Mouse (Mus musculus): Measurements from ENCODE around the gene Col16a1. TPM values are rescaled to one million over a fixed set of nuclear protein-coding genes. Genes with fewer than 3 reads are reported as not detected.
A peak's percentile ranks its signal among the peaks of the same experiment; 100 is the strongest.

The Col16a1 gene
- polyA plus RNA-seq, 1 experiment: 17.1 TPM

DNA sequence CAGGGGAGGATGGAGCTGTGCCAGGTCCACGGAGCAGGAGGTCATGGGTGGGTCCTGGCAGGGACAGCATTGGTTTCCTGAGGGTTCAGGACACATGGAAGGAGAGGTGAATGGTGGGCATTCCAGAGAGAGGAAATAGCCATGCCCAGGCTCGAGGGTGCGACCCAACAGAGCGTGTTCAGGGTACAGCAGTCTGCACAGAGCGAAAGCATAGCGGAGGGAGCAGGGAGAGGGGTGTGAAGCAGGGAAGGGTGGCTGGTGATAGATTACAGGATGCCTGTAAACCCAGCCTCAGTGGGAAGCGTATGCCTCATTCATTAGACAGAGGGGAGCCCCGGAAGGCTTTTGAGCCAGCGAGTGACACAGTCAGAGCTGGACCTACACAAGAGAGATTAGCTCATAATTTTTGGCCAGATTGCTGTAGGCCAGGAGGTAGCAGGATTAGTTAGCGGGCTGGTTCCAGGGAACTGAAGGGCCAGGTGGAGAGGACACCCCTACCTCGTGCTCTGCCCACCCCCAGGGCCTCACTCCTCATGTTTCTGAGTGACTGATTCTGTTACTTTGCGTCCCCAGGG, 37.7 kb downstream of the Col16a1 start:
- TF ChIP-seq CTCF (IDR thresholded peaks at IDR 0.05; ENCODE audit: borderline replicate concordance, extremely low read depth, insufficient read depth, insufficient read length) (no peak), POLR2A (IDR thresholded peaks at IDR 0.05; ENCODE audit: borderline replicate concordance, extremely low read depth, insufficient read depth, insufficient read length, poor library complexity, severe bottlenecking) (no peak)

DNA sequence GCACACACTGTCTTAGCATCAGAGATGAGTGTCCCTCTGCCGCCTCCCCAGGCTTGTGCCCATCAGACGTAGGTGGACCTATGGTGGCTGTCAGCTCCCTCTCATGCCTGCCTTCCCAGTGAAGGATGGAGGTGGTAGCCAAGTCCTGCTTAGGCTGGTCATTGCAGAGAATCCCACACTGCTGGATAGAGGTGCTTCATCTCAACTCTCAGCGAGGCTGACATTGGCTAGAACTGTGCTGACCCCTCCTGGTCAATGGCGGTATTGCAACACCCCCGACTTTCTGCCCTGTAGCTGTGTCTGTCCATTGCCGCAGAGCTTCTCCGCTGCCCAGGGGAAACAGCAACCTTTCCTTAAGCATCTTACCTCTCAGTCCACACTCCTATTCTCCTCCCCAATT, 39.7 kb downstream of the Col16a1 start:
- DNase-seq (ENCODE audit: low read depth): peak; percentile 88
- TF ChIP-seq POLR2A (IDR thresholded peaks at IDR 0.05; ENCODE audit: borderline replicate concordance, extremely low read depth, insufficient read depth, insufficient read length, poor library complexity, severe bottlenecking): no peak
- TF ChIP-seq CTCF (IDR thresholded peaks at IDR 0.05; ENCODE audit: borderline replicate concordance, extremely low read depth, insufficient read depth, insufficient read length): peak; percentile 100

More for the DNA sequence above, 37.7 kb downstream of the Col16a1 start:
- DNase-seq (ENCODE audit: low read depth): no peak

DNA sequence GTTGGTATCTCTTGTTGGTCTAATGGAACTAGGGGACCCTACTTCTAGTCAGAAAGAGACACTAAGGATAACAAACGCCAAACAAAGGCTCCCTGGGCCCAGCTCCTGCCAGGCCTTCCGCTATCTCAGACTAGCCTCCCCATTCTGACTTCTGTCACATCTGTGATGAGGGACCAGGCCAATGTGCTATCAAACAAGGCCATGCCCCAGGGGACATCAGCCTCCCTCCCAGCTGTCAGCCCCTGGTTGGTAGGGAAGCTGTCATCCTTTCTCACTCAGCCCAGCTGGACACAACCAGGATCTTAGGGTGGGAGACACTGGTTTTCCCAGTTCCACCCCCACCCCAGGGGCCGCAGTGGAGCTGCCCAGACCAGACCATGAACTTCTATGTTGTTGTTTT, 47.5 kb downstream of the Col16a1 start:
- TF ChIP-seq CTCF (IDR thresholded peaks at IDR 0.05; ENCODE audit: borderline replicate concordance, extremely low read depth, insufficient read depth, insufficient read length) (no peak), POLR2A (IDR thresholded peaks at IDR 0.05; ENCODE audit: borderline replicate concordance, extremely low read depth, insufficient read depth, insufficient read length, poor library complexity, severe bottlenecking) (no peak)
- no peak for DNase-seq (ENCODE audit: low read depth)

DNA sequence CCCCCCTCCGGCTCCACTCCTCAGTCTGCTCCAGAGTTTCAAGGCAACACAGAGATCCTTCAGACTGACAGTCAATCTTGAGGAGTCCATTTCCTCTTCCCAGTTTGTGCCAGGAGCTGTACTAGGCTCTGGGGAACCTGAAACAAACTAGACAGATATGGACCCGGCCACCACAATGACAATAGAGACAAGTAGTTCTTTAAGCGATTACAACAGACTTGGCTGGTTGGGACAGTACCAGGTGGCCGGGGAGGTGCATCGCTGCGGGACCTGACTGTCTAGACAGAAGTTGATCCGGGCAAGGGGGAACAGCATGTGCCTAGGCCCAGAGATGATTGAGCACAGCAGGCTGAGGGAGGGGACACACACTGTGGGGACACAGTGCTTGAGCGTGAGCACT, 53.5 kb downstream of the Col16a1 start:
- TF ChIP-seq POLR2A (IDR thresholded peaks at IDR 0.05; ENCODE audit: borderline replicate concordance, extremely low read depth, insufficient read depth, insufficient read length, poor library complexity, severe bottlenecking) (no peak), CTCF (IDR thresholded peaks at IDR 0.05; ENCODE audit: borderline replicate concordance, extremely low read depth, insufficient read depth, insufficient read length) (no peak)
- peak; percentile 23 for DNase-seq (ENCODE audit: low read depth)

DNA sequence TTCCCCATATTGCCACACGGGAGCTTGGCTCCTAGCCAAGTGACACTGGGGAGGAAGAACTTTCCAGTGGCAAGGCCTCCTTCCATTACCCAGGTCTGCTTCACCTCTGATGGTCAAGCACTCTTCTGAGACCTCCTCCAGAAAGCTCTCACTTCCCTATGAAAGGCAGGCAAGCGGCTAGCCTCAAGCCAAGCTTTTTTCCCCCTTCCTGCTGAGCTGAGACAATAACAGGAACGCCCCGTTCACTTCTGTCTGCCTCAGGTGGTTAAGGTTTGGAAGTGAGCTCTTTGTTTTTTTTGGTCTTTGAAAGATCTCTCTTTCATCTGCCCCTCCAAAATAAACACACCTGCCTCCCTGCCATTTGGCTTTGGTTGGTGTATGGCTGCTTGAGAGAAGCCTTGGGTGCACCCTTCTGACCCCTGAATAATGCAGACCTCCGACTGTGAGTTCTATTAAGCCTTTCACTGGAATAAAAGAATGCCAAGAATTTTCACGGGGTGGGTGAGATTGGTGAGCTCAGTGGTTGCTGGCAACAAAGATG, 54.5 kb downstream of the Col16a1 start, which contains the start of gene Pef1:
Pef1 (plus strand) TSS at position 448 of the 541 bp plus-strand sequence.
- TF ChIP-seq CTCF (IDR thresholded peaks at IDR 0.05; ENCODE audit: borderline replicate concordance, extremely low read depth, insufficient read depth, insufficient read length): no peak
- TF ChIP-seq POLR2A (IDR thresholded peaks at IDR 0.05; ENCODE audit: borderline replicate concordance, extremely low read depth, insufficient read depth, insufficient read length, poor library complexity, severe bottlenecking): no peak

DNA sequence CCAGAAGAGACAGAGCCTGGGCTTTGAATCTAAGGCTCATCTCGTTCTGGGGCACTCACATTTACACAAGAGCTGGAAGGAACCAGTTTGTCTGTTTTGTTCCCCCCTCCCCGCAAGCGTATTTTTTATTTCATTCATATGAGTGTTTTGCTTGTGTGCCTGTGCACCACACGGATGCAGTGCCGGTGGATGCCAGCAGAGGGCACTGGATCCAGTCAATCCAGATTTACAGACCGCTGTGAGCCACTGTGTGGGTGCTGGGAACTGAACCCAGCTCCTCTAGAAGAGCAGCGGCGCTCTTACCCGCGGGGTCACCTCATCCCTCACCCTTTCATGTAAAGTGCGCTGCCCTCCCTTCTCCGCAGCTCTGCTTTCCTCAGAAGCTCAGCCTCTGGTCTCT, 56.0 kb downstream of the Col16a1 start:
- TF ChIP-seq CTCF (IDR thresholded peaks at IDR 0.05; ENCODE audit: borderline replicate concordance, extremely low read depth, insufficient read depth, insufficient read length): no peak
- no peak for TF ChIP-seq POLR2A (IDR thresholded peaks at IDR 0.05; ENCODE audit: borderline replicate concordance, extremely low read depth, insufficient read depth, insufficient read length, poor library complexity, severe bottlenecking)
- no peak for DNase-seq (ENCODE audit: low read depth)

More for the DNA sequence above, 54.5 kb downstream of the Col16a1 start, which contains the start of gene Pef1:
- no peak for DNase-seq (ENCODE audit: low read depth)

DNA sequence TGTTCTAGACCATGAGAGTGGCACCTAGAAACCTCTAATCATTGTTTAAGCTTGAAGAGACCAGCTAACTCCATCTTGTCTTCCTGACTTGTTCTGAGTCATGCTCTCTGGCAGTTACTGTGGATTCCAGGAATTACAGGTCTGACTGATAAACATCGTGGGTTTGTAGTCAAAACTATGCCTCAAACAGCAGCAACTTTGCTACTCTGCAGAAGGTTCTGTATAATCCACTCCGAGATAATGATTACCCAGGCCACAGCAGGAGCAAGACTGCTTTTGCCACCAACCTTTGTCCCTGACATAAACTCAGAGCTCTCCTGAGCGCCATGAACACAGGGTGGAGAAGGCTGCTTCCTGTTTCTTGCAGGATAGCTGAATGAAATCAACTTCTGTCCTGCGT, 56.9 kb downstream of the Col16a1 start:
- DNase-seq (ENCODE audit: low read depth): no peak
- no peak for TF ChIP-seq CTCF (IDR thresholded peaks at IDR 0.05; ENCODE audit: borderline replicate concordance, extremely low read depth, insufficient read depth, insufficient read length)
- TF ChIP-seq POLR2A (IDR thresholded peaks at IDR 0.05; ENCODE audit: borderline replicate concordance, extremely low read depth, insufficient read depth, insufficient read length, poor library complexity, severe bottlenecking): no peak

DNA sequence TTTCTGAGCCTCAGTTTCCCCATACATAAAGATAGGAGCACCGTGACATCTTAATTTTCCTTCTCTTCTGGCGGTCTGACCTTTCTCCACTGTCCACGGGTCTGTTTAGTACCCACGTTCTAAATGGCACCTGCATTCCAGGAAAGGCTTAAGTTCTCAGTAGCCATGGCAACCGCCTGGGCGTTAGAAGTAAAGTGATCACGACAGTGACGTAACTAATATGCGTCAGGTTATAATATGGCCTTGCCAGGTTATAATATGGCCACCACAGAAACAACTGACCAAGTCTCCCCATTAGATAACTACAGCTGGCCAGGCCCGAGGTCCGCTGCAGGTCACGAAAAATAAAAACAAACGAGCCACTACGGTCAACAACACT, 59.4 kb downstream of the Col16a1 start:
- no peak for DNase-seq (ENCODE audit: low read depth)
- no peak for TF ChIP-seq POLR2A (IDR thresholded peaks at IDR 0.05; ENCODE audit: borderline replicate concordance, extremely low read depth, insufficient read depth, insufficient read length, poor library complexity, severe bottlenecking)
- no peak for TF ChIP-seq CTCF (IDR thresholded peaks at IDR 0.05; ENCODE audit: borderline replicate concordance, extremely low read depth, insufficient read depth, insufficient read length)

DNA sequence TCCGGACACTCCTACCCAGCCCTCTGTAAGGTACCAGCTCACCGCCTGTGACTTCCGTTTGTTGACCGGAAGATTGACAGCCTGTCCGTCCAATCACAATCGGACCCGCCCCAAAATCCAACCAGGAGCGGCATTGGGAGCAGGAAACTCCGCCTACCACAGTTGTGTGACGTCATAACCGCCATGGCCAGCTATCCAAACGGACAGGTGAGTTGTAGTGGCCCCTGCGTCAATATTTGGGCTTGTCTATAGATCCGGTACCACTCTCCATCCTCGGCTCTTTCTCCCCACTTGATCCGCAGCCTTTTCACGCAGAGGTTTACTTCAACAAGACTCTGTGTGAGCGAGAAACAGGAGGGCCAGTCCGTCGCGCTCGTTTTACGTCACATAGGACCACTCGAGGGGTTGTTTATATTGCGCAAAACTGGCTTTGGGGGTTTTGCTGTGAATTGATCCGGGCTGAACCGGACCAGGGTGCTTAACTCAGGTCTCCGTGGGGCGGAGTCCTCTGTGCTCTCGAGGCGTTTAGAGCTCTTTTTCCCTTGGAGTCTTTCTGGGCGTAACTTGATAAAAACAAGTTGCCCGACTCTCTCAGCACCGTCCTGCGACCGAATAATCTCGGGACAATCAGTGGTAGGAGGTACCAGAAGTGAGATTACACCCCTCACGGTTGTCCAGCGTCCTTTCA, 59.9 kb downstream of the Col16a1 start:
- DNase-seq (ENCODE audit: low read depth): peak; percentile 100
- no peak for TF ChIP-seq POLR2A (IDR thresholded peaks at IDR 0.05; ENCODE audit: borderline replicate concordance, extremely low read depth, insufficient read depth, insufficient read length, poor library complexity, severe bottlenecking)
- no peak for TF ChIP-seq CTCF (IDR thresholded peaks at IDR 0.05; ENCODE audit: borderline replicate concordance, extremely low read depth, insufficient read depth, insufficient read length)

DNA sequence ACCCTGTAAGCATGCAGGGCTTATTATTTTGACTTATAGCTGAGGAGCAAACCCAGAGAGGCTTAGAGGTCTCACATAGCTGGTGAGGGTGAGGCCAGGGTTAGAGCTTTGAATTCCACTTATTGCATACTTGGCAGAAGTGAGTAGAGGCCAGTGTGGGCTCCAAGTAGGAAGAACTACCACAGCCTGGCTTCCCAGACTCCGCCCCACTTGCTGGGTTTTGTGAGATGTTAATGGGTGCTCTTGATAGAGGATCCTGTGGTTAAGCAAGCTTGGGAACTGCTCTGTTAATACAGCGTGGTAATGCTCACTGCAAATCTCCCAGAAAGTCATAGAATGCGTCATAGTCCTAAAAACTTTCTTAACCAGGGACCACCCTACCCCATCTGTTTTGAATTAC, 61.3 kb downstream of the Col16a1 start:
- DNase-seq (ENCODE audit: low read depth): no peak
- TF ChIP-seq CTCF (IDR thresholded peaks at IDR 0.05; ENCODE audit: borderline replicate concordance, extremely low read depth, insufficient read depth, insufficient read length) (no peak), POLR2A (IDR thresholded peaks at IDR 0.05; ENCODE audit: borderline replicate concordance, extremely low read depth, insufficient read depth, insufficient read length, poor library complexity, severe bottlenecking) (no peak)

DNA sequence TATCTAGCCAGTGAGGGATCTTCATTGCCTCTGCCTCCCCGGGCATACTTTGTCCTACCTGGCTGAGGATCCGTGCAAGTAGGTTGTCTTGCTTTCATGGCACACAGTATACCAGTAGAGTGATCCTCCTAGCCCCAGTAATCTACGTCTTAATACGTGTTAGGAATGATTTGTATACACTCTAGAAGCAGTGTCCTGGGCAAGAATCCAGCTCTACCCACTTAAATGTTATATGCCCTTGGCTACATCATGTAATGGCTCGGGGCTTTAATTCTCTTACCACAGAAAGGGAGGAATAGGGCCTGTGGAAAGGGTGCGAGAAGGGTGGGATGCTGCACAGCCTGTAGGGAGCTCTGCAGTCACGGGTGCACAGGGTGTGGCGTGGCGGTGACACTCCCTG, 62.0 kb downstream of the Col16a1 start:
- TF ChIP-seq POLR2A (IDR thresholded peaks at IDR 0.05; ENCODE audit: borderline replicate concordance, extremely low read depth, insufficient read depth, insufficient read length, poor library complexity, severe bottlenecking) (no peak), CTCF (IDR thresholded peaks at IDR 0.05; ENCODE audit: borderline replicate concordance, extremely low read depth, insufficient read depth, insufficient read length) (no peak)

DNA sequence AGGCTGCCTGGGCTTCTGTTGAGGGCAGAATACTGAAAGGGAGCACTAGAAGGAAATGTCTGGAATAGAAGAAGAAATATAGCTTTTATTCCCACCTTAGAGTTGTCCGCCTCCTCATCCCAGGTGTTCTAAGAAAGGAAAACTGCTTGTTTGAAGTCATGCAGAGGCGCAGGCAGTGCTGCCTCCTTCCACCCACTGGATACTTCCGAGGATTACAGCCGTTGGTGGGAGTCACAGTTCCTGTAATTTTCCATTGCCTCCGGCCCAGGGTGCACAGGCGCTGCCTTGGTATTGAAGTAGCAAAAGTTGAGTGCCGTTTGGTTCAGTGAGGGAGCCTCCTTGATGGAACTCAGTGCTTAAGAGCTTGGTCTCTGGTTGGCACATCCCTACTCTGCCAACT, 62.5 kb downstream of the Col16a1 start:
- no peak for TF ChIP-seq POLR2A (IDR thresholded peaks at IDR 0.05; ENCODE audit: borderline replicate concordance, extremely low read depth, insufficient read depth, insufficient read length, poor library complexity, severe bottlenecking)
- no peak for TF ChIP-seq CTCF (IDR thresholded peaks at IDR 0.05; ENCODE audit: borderline replicate concordance, extremely low read depth, insufficient read depth, insufficient read length)
- no peak for DNase-seq (ENCODE audit: low read depth)

More for the DNA sequence above, 62.0 kb downstream of the Col16a1 start:
- DNase-seq (ENCODE audit: low read depth): no peak
